Mouse (Mus musculus) kidney, adult 18-20 months (tissue): Measurements from ENCODE around the gene Ddx43.

Source experiments
- DNase-seq: peaks from one replicate; pipeline ENCODE4 v3.0.0; 2021

Ddx43 gene

DNA sequence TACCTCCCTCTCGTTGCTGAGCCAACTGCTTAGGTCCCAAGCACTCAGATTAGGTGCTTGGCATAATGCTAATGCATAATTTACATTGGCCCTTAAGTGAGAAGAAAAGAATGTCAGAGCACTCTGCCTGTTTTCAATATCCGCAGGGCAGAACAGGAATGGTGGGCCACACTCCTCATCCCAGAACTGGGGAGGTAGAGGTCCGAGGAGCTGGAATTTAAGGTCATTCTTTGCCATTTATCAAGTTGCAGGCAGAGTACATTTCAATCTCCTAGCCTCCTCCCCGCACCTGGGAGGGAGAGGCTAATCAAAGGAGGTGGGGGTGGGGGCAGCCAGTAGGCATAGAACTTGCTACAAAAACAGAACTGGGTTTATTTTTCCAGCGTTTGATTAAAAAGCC is 21.2 kb upstream of the Ddx43 start:
- DNase-seq = no peak

DNA sequence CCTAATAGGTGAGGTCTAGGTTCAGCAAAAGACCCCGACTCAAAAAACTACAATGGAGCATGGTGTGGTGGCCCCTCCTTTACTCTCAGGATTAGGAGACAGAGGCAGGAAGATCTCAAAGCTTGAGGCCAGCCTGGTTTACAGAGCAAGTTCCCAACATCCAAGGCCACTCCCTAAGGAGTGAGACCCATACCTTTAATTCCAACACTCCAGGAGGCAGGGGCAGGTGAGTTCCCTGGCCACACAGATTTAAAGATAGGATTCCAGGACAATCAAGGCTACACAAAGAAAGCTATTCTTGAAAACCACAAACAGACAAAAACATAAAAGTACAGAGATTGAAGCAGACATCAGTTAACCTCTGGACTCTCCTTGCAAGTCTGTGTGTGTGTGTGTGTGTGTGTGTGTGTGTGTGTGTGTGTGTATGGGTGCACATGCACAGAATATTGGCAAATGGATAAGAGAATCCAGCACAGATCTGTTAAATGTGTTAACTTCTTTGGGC is 20.6 kb upstream of the Ddx43 start:
- no peak for DNase-seq

DNA sequence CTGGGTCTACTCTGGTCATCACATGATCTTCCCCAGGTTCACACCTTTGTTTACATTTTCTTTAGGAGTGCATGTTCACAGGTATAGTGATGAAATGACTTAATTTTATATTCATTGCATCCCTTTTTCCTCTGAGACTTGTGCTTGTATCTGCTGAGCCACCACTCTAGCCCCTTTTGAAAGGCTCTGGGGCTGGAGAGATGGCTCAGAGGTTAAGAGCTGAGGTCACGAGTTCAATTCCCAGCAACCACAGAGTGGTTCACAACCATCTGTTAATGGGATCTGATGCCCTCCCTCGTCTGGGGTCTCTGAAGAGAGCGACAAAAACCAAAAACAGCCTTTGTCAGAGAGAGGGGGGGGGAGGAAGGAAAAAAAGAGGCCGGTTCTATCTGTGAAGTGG is 20.1 kb upstream of the Ddx43 start:
- no peak for DNase-seq

DNA sequence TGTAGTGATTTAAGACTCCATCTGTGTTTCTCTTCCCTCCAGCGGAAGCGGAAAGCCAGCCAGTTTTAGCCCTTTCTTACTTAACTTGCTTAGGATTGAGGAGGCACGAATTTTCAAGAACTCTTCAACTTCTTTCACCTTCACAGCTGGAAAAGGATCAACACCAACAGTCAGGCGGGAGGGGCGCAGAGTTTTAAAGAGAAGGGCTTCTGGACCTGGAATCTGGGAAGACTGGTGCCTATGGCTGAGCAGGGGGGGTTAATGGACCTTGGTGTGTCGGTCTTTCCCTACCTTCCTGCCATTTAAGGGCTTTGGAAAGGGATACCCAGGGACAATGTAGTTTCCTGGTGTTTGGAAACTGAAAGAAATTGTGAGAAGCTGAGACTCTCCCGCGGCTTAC is 18.0 kb upstream of the Ddx43 start:
- DNase-seq = no peak

DNA sequence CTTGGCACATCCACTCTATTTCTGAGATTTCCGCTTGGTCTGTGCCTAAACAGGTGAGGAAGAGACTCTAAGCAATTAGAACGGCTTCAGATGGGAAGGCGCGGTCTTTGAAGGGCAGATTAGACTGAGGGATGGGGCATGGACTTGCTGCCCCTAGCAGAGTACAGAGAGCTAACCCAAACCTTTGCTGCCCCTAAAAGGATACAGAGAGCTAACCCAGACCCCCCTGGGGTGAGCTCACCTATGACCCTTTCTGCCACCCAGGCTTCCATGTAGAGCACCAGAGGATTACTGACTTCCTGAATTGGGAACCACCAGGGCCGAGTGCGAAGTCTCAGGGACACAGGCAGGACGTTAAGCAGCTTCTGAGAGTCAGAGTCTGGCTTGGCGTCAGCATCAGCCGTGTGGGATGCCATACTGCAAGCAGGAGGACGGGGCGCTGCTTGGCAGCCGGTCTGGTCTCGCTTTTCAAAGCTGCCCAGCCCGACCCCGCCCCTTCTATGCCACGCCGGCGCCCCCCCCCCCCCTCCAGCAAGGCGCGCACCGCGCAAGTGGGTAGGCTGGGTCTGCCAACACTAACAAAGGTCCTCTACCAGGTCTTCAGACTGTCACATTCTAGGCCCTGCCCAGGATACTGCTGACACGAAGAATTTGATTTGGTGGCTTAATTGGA is 17.3 kb upstream of the Ddx43 start, which contains the start of gene Ooep:
Gene Ooep (minus strand): TSS at position 613 of the 673 bp plus-strand sequence.
- no peak for DNase-seq

DNA sequence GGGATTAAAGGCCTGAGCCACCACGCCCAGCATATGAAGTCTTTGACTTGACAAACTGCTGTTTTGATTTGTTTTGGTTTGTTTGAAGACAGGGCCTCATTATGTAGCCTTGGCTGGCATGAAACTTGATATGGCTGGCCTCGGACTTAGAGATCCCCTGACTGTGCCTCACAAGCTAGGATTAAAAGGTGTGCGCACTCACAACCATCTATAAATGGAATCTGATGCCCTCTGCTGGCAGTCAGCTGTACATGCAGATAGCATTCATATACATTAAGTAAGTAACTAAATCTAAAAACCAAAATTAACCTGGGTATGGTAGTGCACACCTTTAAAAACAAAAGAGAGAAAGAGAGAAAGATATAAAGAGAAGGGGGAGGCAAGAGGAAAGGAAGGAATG is 9.7 kb upstream of the Ddx43 start:
- DNase-seq = peak; percentile 5

DNA sequence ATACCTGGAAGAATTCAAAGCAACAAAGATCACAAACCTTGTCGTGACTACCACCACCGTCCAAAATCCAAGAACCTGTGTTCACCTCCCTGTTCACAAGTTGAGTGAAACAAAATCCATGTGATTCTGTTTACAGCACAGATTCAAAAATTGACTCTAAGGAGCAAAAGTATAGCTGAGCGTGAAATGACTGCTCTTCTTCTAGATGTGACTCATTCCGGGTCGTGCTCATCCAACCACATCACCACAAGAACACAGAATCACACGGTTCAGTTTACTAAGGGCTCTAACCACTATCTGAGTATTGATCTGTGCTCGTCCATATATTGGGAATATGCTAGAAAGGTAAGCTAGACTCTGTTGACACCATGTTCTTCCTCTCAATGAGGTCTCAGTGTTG is 8.6 kb upstream of the Ddx43 start:
- no peak for DNase-seq

DNA sequence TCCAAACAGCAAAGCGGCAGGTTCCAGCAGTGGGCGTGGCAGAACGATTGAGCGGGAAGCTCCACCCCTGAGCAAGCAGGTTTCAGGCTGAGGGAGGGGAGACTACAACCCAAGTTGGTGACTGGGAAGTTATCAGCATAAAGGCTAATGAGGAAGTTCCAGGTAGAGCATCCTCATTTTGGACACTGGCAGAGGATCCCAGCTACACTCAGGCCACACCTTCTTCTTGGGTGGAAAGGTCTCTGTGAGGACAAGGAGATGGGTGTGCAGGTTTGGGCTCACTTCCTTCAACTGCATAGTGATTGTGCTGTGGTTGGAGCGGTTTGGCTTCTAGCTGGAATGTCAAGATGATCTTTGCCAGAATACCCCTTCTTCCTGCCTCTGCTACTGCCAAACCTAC is 5.6 kb upstream of the Ddx43 start:
- DNase-seq = no peak

DNA sequence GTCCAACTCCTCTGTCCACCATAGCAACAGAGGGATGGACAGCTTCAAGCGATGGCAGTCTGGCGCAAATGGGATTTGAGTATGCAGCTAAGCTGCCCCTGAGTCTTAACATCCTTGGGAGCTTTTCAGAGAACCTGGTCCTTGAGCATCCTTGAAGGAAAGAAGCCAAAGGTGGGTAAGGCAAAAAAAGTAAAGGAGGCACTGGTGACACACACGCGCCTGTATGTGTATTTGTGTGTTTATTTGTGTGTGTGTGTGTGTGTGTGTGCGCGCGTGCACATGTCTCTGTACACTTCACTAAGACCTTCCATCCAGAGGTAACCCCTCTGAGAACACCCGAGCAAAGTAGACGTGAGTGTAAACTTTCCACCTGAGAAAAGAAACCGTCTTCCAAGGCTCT is 1.8 kb upstream of the Ddx43 start:
- no peak for DNase-seq

DNA sequence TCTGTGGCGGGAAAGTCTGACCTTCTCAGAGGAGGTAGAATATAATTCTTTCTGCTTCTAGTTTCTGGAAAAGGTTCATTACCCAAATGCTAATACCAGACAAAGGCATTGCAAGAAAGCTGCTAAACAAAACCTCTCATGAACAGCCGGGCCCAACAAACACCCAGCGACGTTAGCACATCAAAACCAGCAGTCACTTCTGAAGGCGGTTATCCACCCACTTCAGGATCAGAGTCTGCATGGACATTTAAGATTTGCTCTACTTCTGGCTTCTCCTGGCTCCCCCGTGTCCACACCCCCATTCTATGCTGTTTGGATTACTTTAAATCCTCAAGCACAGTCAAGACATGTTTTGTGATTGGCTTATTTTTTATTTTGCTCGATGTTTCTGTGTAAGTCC is 975 bp upstream of the Ddx43 start:
- DNase-seq = no peak

DNA sequence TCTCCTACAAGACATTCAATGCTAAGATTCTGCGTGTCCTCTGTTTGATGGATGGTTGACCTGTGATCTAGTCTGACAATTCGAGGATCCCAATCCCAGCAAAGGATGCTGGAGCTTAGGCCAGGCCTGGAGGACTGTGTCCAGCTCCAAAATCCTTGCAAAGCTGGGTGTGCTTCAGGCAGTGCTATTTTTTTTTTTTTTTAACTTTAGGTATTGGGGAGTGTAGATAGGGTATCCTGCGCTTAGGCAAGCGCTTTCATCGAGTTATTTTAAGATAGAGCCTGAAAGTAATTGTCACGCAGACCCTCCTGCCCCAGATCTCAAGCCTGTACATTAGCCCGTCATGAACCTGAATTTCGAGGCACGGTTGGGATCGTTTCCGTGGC is 340 bp upstream of the Ddx43 start:
- DNase-seq = no peak

DNA sequence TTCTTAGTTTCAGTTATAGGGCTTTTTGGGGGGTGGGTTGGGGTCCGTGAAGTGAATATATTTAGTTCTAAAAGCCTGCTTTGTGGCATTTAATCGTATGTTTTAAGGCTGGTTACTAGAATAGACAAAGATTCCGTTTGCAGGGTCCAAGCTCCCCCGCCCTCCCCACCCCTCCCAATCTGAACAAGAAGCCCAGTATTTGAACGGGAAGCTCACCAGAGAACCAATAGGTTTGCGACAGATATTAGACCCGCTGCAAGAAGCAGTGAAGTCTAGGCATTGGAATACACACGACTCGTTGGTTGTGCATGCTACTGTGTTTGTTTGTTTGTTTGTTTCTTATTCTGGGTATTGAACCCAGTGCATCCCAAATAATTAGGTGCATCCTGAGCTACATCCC is 940 bp downstream of the Ddx43 start:
- no peak for DNase-seq

DNA sequence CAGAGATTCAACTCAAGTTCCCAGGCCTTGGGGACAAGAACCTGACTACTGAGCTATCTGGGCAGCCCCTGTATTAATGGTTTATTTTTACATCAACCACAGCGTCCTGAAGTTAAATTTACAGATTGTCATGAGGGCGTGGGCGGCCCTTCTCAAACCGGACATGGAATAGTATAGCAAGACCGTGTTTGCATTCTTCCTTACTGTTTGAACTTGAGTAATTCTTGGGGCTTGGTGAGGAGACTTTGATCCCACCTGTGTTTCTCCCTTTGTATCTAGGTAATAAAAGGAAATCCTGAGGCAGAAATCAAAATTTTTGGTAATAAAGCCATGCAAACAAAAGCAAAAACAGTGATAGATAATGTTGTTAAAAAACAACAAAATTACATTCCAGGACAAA is 5.0 kb downstream of the Ddx43 start:
- no peak for DNase-seq

DNA sequence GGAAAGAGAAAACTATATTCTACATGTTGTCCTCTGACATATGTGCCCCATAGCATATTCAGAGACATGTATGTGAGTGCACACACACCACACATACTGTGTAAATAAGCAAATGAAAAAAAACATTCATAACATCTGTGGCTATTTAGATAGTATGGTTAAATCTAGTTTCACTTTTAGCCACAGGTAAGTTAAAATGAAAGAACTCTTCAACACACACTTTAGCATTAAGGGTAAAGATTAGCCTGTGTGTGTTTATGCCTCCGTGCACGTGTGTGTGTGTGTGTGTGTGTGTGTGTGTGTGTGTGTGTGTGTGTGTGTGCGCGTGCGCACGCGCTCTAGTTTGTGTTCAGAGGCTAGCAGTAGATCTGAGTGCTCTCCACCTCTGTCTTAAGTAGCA is 6.0 kb downstream of the Ddx43 start:
- no peak for DNase-seq

DNA sequence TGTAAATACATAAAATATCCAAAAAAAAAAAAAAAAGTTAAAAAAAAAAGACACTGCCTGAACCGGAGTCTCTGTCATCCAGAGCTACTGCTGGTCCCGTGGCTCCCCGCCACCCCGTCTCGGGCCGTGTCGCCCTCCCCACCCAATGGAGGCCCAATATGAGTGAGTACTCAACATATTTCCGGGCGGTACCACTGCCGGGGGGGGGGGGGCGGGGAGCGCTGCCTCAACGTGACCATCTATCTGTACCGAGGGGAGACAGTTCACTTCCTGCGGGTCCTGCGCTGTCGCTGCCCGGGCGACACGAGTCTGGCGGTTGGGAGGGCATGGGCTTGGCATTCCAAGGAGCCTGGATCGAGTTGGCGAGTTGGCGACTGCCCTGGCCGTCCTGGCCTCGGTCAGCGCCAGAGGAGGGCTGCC is 31.8 kb downstream of the Ddx43 start:
- no peak for DNase-seq

DNA sequence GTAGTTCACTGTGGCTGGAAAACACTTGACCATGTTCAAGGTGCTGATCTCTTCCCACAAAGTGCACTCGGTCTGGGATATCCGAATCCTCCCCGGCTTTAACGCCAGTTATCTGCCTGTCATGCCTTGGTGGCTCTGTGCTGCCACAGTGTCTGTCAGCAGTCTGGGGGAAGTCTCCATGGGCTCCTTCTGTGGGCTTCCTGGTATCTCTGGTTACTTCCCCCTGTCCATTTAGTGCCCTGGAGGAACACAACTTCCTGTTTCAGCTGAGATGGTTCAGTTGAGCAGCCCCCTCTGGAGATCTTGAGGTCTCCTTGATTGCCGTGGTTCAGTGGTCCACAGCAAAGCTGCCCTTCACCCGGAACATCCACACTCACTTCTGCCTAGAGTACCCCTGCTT is 32.6 kb downstream of the Ddx43 start:
- DNase-seq = no peak

DNA sequence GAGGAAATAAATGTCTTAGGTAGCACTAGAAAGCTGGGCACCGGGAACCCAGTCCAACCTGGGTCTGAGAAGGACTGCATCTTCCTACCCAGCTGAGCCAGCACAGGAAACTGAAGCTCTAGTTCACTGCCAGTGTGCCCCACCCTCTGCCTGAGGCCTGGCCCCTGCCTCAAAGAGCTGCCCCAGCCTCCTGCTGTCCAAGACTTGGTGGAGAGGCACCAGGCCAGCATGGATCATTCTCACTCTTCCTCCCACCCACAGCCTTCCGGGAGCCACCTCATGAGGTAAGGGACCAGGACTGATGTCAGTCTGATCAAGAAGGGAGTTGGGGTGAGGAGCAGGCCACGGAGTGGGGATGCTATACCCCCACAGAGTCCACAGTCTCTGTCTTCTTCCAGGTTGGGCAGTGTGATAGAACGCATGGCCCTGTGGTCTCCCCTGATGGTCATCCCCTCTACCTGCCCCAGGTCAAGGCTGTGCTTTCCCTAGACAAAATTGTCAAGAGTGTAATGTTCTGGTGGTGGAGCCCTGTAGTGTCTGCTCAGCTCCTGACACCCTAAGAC is 33.4 kb downstream of the Ddx43 start:
- DNase-seq = no peak

DNA sequence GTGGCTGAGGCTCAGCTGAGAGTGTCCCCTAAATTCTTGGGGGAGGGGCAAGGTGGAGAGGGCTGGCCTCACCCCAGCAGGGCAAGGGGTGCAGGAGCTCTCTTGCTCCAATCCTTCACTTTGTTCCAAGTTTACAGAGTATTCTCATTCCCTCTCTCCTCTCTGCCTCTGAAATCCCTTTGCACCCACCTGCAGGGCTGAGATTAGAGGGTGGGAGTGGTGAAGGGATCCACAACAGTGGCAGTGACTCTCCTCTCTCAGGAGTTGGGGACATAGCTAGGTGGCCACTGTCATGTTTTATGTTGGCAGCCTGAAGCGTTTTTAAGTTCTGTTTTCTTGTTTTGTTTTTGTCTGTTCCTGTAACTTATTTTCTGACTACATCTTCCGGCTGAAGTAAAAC is 34.0 kb downstream of the Ddx43 start:
- DNase-seq = no peak

DNA sequence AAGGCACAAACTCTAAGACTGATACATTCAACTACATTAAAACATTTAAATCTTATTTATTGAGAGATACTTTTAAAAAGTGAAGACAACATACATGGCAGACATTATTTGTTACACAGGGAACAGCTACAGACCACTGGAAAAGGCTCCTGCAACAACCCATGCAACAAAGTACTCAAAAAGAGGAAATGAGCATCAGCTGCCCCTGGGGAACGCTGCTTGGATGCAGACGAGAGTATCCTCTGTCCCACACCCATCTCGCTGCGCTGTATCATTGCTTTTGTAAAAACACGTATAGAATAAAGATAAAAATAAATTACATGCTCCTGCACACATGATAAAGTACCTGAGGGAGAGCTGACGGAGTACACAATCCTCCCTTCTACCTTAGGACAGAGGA is 34.9 kb downstream of the Ddx43 start:
- no peak for DNase-seq

DNA sequence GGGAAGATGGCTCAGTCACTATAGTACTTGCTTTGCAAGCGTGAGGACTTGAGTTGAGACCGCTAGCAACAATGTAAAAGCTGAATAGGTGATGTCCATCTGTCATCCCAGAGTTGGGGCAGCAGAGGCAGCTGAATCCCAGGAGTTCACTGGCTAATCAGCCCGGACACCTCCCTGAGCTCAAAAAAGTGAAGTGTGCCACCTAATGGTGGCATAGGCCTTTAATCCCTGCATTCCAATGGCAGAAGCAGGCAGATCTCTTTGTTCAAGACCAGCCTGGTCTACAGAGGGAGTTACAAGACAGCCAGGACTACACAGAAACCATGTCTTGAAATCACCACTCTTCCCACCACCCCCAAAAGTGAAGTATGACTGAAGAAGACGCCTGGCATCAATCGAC is 36.9 kb downstream of the Ddx43 start:
- DNase-seq = no peak

DNA sequence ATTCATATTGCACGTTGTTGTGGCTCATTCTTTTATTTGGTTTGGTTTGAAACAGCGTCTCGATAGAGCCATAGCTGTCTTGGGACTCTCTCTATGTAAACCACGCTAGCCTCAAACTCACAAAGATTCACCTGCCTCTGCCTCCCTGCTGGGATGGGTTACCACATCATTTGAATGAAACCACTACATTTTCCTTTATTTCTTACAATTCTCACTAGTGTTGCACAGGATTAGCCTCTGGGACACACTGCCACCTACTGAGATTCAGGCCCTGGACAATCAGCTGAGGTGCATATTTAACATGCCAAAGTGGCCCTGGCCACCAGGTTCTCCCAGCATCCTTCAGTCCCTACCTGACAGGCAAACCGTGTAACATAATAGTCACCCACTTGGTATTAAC is 43.8 kb downstream of the Ddx43 start:
- DNase-seq = no peak

DNA sequence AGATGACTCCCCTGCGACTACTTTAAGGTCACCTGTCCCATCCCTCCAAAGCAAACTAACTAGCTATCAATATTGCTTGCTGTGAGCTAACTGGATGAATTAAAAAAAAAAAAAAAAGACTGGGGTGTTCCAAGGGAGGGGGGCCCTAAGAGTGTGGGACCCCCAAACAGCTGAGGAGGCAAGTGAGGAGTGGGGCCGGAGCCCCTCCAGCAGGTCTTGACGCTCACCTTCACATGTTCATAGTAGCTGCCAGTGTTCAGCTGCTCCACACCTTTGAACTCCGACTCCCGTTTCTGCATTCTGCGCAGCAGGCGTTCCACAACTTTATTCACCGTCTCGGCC is 46.6 kb downstream of the Ddx43 start:
- DNase-seq = no peak

DNA sequence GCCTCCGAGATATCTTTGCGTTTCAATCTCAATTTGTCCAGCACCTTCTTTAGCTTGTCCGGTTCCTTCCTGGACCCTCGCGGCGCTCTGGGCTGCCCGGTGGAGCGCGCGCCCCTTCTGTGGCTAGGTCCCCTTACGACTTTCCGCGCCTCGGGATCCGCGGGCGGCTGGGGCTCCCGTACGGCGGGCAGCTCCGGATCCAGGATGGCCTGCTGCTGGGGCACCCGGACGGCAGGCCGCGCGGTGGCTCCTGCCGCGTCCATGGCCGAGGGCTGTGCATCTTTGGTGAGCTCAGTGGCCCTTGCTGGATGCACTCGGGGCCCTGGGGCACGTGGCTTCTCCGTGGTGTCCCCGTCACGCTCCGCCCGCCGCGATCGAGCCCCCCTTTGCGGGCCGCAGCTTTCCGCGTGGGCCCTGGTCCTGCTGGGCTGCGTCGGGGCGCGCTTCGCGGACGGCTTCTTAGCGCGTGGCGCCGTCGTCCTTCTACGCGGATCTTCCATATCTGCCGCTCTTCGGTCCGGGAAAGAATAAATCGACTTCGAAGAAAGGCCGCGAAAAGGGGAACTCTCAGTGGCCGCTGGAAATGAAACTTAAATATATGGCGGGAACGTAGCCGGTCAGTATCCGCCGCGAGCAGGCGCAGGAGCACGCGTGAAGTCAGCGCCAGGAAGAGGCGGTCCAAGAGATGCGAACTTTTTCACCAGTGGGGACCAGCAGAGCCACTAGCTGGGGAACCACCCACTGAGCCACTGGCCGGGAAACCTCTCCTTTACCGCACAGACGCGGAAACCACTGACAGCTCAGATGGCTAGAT is 47.2 kb downstream of the Ddx43 start, which contains the start of gene Cgas:
Gene Cgas (minus strand): TSS at position 659 of the 814 bp plus-strand sequence.
- peak; percentile 67 for DNase-seq

DNA sequence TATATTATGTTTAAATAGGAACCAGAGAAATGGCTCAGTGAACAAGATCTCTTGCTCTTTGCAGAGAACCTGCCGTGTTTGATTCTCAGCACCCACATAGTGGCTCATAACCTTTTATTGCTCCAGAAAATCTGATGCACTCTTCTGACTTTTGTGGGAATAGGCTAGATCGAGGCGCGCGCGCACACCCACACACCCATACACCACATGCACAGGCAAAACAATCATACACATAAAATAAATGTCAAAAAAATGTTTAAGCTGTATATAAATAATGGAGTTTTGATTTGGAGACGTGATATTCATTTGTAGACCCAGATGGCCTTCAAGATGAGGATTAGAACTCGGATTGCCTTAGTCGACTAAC is 52.0 kb downstream of the Ddx43 start:
- DNase-seq = no peak
